Comparison of ENCODE assay signal across 9 mouse cellular contexts in genomic region chr12:30890067-30890466, GRCm38 (mm10). TPM values are rescaled to one million over a fixed set of nuclear protein-coding genes. Genes with fewer than 3 reads are reported as not detected.
DNase-seq lines count a peak whose midpoint lies in the region; ATAC-seq and TF ChIP-seq lines count a peak whose summit lies in the region.
"Had no signal": no experiment of that assay in that cellular context is flagged by ENCODE, and none has a peak within 500 bp of the region (broad histone marks: within the 10 kb centered on the region; RNA-seq: fewer than 3 reads in every experiment).

No protein-coding gene starts in this region.

- no peaks in the 10 kb centered on the region for H3K4me1 ChIP-seq in thymus, adult 2 months (replicated peaks; ENCODE audit: control insufficient read depth, insufficient read depth, low read length)
- no peaks in the 10 kb centered on the region for H3K4me1 ChIP-seq in forebrain, embryonic 13.5 days
- no peaks in the 10 kb centered on the region for H3K4me1 ChIP-seq in intestine, embryonic 15.5 days (replicated peaks)
- H3K4me1 ChIP-seq: megakaryocyte, embryonic 14.5 days had no signal

- TF ChIP-seq CTCF in thymus, adult 2 months (IDR thresholded peaks at IDR 0.05; ENCODE audit: borderline replicate concordance, control insufficient read depth, extremely low read depth, insufficient read depth, low read length, poor library complexity) = no peak

- DNase-seq in thymus, adult 2 months = peak; percentile 17
- DNase-seq in thymus, postnatal 36 days = no peak
- peak; percentile 74 to 81 for DNase-seq in left cerebral cortex, adult 18-20 months (ENCODE audit: low spot score in 2 of 2)
- peak; percentile 70 for DNase-seq in right cerebral cortex, postnatal 4 days

- ATAC-seq in cerebellum, adult (ENCODE audit: insufficient number of reproducible peaks, low FRiP score, low TSS enrichment) = peak; percentile 53; the same call in 1 of the 2 replicates
- ATAC-seq in forebrain, embryonic 13.5 days = peak; percentile 68
- peak; percentile 63 for ATAC-seq in intestine, embryonic 15.5 days
- peak; percentile 80 for ATAC-seq in megakaryocyte progenitor cell, adult 5-6 weeks (replicated peaks; ENCODE audit: poor library complexity)

- H3K27me3 ChIP-seq in thymus, adult 2 months (ENCODE audit: control insufficient read depth, insufficient read depth, low read length) = no peaks in the 10 kb centered on the region; the same call in 1 of the 2 replicates
- peaks cover 19% of the 10 kb centered on the region for H3K27me3 ChIP-seq in forebrain, embryonic 13.5 days
- H3K27me3 ChIP-seq in intestine, embryonic 15.5 days (replicated peaks) = peaks cover 8% of the 10 kb centered on the region

- no peak overlapping the region for H3K4me3 ChIP-seq in thymus, adult 2 months (ENCODE audit: control insufficient read depth, insufficient read depth, low read length)
- no peak overlapping the region for H3K4me3 ChIP-seq in forebrain, embryonic 13.5 days
- H3K4me3 ChIP-seq in intestine, embryonic 15.5 days (replicated peaks) = no peak overlapping the region
- H3K4me3 ChIP-seq: megakaryocyte, embryonic 14.5 days had no signal

- no peak for TF ChIP-seq POLR2A in thymus, adult 2 months (IDR thresholded peaks at IDR 0.05; ENCODE audit: control insufficient read depth, extremely low read depth, insufficient read depth, low read length, poor library complexity)

- 52% methylated on average over 5 of the region's 5 CpGs for WGBS in thymus, adult 2 months
- WGBS in forebrain, embryonic 13.5 days = 34% methylated on average over 5 of the region's 5 CpGs
- WGBS in intestine, embryonic 15.5 days = 34% methylated on average over 5 of the region's 5 CpGs

- no peaks in the 10 kb centered on the region for H3K9me3 ChIP-seq in forebrain, embryonic 13.5 days (replicated peaks)
- no peaks in the 10 kb centered on the region for H3K9me3 ChIP-seq in intestine, embryonic 15.5 days
- H3K9me3 ChIP-seq: megakaryocyte, embryonic 14.5 days had no signal

- no peaks in the 10 kb centered on the region for H3K36me3 ChIP-seq in thymus, adult 2 months (ENCODE audit: control insufficient read depth, insufficient read depth, low read length)
- H3K36me3 ChIP-seq in forebrain, embryonic 13.5 days (ENCODE audit: poor library complexity, severe bottlenecking) = peaks cover 7% of the 10 kb centered on the region
- no peaks in the 10 kb centered on the region for H3K36me3 ChIP-seq in intestine, embryonic 15.5 days

- no peak overlapping the region for H3K27ac ChIP-seq in thymus, adult 2 months (ENCODE audit: control insufficient read depth, insufficient read depth, low read length)
- H3K27ac ChIP-seq in forebrain, embryonic 13.5 days = no peak overlapping the region
- no peak overlapping the region for H3K27ac ChIP-seq in intestine, embryonic 15.5 days

- no peak overlapping the region for H3K4me2 ChIP-seq in forebrain, embryonic 13.5 days
- H3K4me2 ChIP-seq in intestine, embryonic 15.5 days (replicated peaks) = no peak overlapping the region

- no peak overlapping the region for H3K9ac ChIP-seq in forebrain, embryonic 13.5 days
- H3K9ac ChIP-seq in intestine, embryonic 15.5 days = no peak overlapping the region

RNA-seq across cellular contexts. Expression of gene Alkal2, which starts 5.9 kb away (rescaled TPM):
- 0.12 and 0.22 TPM in 2 replicates for polyA plus RNA-seq in thymus, adult 2 months (2012; rRNA removed)
- 0.13 TPM in 1 of 2 replicates, not detected in the other for polyA plus RNA-seq in forebrain, embryonic 13.5 days (2015; fragmentation: Nextera tagmentation; extraction: Ambion mirVana)
- polyA plus RNA-seq in intestine, embryonic 15.5 days (2015; fragmentation: Nextera tagmentation; extraction: Ambion mirVana) = 0.87 and 1.2 TPM in 2 replicates
- total RNA-seq in left cerebral cortex, adult 18-20 months (2021) = 1 to 10 TPM; 2.2 to 4.0 TPM
- total RNA-seq in megakaryocyte progenitor cell, adult 5-6 weeks (2015) = not detected in 2 replicates
- not detected in 2 replicates for total RNA-seq in megakaryocyte progenitor cell, adult 5-6 weeks (2017)

RNA-seq across cellular contexts. Expression of gene Acp1, which starts 21.3 kb away (rescaled TPM):
- 6.7 and 11.1 TPM in 2 replicates for polyA plus RNA-seq in thymus, adult 2 months (2012; rRNA removed)
- 177 and 185 TPM in 2 replicates for polyA plus RNA-seq in forebrain, embryonic 13.5 days (2015; fragmentation: Nextera tagmentation; extraction: Ambion mirVana)
- polyA plus RNA-seq in intestine, embryonic 15.5 days (2015; fragmentation: Nextera tagmentation; extraction: Ambion mirVana) = 178 and 179 TPM in 2 replicates
- total RNA-seq in left cerebral cortex, adult 18-20 months (2021) = 10 to 100 TPM; 56.8 to 57.5 TPM
- total RNA-seq in megakaryocyte progenitor cell, adult 5-6 weeks (2015) = 58.3 and 68.8 TPM in 2 replicates
- total RNA-seq in megakaryocyte progenitor cell, adult 5-6 weeks (2017) = 80.0 and 85.9 TPM in 2 replicates

RNA-seq across cellular contexts. Expression of gene Sh3yl1, which starts 21.4 kb away (rescaled TPM):
- polyA plus RNA-seq in thymus, adult 2 months (2012; rRNA removed) = 0.51 and 0.86 TPM in 2 replicates
- 27.2 and 27.6 TPM in 2 replicates for polyA plus RNA-seq in forebrain, embryonic 13.5 days (2015; fragmentation: Nextera tagmentation; extraction: Ambion mirVana)
- polyA plus RNA-seq in intestine, embryonic 15.5 days (2015; fragmentation: Nextera tagmentation; extraction: Ambion mirVana) = 22.9 and 25.3 TPM in 2 replicates
- total RNA-seq in left cerebral cortex, adult 18-20 months (2021) = 10 to 100 TPM; 13.8 to 14.0 TPM
- 1.6 and 1.8 TPM in 2 replicates for total RNA-seq in megakaryocyte progenitor cell, adult 5-6 weeks (2015)
- total RNA-seq in megakaryocyte progenitor cell, adult 5-6 weeks (2017) = 0.12 and 0.74 TPM in 2 replicates

Comparison
In these comparisons a context has a peak if more than half of its experiments do, and no peak if none do; other contexts are left out.
1. DNase-seq: peak in thymus, adult 2 months (single experiment), left cerebral cortex, adult 18-20 months (2 of 2) and right cerebral cortex, postnatal 4 days (single experiment); none in thymus, postnatal 36 days (0 of 2).
2. RNA of gene Acp1, which starts 21.3 kb away (polyA plus RNA-seq): 178 to 179 TPM in intestine, embryonic 15.5 days and 177 to 185 TPM in forebrain, embryonic 13.5 days; 6.7 to 11.1 TPM in thymus, adult 2 months; every median in the first group is over 10 times any median in the second.
3. RNA of gene Sh3yl1, which starts 21.4 kb away (polyA plus RNA-seq): 27.2 to 27.6 TPM in forebrain, embryonic 13.5 days and 22.9 to 25.3 TPM in intestine, embryonic 15.5 days; 0.51 to 0.86 TPM in thymus, adult 2 months; every median in the first group is over 10 times any median in the second.
4. Peak in every context shown above with its lines, with median percentiles within 50 percentile points of each other: ATAC-seq.